Mouse (Mus musculus) telencephalon, adult 2 months (tissue): ENCODE results near the gene Asic3.
A peak's percentile ranks its signal among the peaks of the same experiment; 100 is the strongest.

Source experiments
- DNase-seq: peaks from one replicate; pipeline ENCODE4 v3.0.0-alpha.2; 2011; ENCODE audit warnings: low read depth, low spot score

Gene Asic3

DNA sequence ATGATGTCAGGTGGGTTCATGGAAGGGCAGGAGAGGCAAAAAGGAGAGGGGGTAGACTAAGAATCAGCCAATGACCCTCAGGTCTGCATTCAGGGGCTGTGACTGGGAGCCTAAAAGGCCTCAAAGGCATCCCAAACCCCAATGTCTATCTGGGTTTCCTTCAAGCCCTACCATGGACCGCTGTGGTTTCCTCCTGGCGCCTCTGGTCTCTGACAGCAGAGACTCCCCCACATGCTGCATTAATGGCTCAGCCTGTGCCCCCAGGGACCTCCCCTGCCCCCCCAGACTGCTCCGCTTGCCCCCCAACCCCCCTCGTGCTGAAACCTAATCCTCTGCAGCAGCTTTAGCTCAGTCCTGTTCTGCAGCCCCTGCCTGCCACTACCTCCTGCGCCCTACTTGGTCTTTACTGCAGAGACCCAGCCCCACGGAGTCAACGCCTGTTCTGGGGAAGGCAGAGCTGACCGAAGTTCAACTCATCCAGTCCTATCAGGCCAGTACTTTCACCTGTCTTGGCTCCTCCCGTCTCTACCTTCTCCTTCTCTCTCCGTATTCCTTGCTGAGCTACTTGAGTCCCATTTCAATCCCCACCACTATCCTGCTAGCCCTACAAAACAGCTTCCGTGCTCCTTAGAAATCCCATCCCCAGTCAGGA is at the start of gene Asic3:
TSS of gene Asic3 (plus strand) at position 351 of the 652 bp plus-strand sequence.
- no peak for DNase-seq

GRCm38 (mm10) chr5:24363467-24363866 is 49.7 kb upstream of the Asic3 start:
- no peak for DNase-seq

- no peak for DNase-seq
Measured at GRCm38 (mm10) chr5:24364061-24364460, 49.1 kb upstream of the Asic3 start.

GRCm38 (mm10) chr5:24364508-24364907 is 48.7 kb upstream of the Asic3 start, which contains the start of gene Nos3:
Gene Nos3 (plus strand): TSS chr5:24364810.
- DNase-seq = no peak

- DNase-seq = no peak
Measured at GRCm38 (mm10) chr5:24364963-24365362, 48.2 kb upstream of the Asic3 start.

DNA sequence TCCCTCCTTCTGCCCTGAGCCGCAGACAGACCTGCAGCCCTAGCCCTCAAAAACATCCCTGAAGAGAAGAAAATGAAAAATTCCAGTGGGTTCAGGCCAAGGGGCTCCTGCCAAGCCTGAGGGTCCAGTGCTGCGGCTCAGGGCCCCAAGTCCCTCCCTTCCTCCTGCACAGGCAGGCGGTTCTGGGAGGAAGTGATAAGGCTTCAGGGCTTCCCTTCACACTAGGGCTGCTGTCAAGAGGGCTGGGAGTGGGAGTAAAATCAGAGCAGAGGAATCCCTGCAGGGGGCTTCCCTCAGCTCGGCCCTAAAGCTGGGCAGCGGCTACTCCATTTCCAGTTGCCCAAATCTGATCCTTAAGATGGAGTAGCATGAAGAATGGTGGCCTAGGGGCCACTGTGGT is 47.7 kb upstream of the Asic3 start:
- DNase-seq = no peak

GRCm38 (mm10) chr5:24366426-24366825 is 46.8 kb upstream of the Asic3 start:
- DNase-seq = no peak

- no peak for DNase-seq
Measured at GRCm38 (mm10) chr5:24369767-24370166, 43.4 kb upstream of the Asic3 start.

- DNase-seq = no peak
Measured at GRCm38 (mm10) chr5:24373807-24374206, 39.4 kb upstream of the Asic3 start.

DNA sequence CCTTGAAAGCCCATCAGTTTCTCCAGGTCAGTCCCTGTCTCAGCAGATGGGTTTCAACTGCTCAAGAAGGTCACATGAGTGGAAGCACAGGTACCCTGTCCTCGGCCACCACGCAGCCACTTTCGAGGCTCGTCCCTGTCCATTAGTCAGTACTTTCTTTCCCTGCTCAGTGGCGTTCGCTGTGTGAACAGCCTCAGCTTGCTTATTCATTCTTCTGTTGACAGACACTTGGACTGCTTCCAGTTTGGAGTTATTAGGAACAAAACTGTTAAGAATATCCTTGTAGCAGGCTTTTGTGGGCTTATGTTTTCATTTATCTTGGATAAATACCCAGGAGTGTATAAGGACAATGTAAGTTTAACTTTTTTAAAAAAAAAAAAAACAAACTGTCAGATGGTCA is 39.0 kb upstream of the Asic3 start:
- DNase-seq = no peak

GRCm38 (mm10) chr5:24374666-24375328 is 38.4 kb upstream of the Asic3 start:
- no peak for DNase-seq

DNA sequence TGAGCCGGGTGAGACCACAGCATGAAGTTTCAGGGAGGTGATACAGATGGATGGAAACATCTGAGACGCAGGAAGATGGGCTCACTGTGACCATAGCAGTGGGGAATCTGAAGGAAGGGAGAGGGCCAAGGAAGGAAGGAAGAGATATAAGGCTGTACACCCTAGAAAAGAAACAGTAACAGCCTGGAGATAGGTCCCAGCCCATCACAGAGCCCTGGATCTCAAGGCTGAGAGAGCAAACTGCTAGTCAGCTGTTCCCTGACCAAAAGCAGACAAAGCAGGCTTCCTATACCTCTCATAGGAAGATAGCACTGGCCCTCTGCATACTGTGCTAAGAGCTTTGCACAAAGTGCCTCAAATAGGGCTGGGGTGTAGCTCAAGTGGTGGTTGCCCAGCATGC is 34.5 kb upstream of the Asic3 start:
- DNase-seq = no peak

DNA sequence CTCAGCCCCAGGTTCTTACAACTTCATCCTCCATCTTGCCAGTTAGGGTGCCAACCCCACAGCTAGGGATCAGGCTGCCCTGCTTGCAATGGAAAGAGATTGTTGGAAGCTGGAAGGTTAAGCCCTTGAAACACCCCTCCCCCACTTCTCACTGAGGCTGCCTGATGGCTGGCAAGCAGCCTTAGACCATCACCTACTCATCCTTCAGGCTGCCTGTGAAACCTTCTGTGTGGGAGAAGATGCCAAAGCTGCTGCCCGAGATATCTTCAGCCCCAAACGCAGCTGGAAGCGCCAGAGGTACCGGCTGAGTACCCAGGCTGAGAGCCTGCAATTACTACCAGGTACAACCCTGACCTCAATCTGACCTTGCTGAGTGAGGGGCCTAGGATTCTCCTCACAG is 33.7 kb upstream of the Asic3 start:
- DNase-seq = no peak

DNA sequence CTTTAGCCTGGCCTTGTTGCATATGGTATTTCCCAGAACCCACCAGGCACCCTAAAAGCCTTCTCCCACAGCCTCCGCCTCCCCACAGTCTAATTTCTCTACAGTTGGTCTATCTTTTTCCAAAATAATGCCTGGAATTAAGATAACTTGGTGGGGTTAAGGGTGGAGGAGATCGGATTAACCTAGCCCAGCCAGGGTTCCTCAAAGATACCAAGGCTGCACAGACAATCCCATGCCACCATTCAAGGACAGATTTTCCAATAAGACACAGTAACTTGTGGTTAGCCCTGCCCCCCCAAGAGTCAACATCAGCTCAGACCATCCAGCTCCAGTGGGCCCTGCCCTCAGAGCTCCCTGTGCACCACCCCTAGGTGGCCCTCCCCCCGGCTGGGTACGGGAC is 32.7 kb upstream of the Asic3 start:
- DNase-seq = no peak

DNA sequence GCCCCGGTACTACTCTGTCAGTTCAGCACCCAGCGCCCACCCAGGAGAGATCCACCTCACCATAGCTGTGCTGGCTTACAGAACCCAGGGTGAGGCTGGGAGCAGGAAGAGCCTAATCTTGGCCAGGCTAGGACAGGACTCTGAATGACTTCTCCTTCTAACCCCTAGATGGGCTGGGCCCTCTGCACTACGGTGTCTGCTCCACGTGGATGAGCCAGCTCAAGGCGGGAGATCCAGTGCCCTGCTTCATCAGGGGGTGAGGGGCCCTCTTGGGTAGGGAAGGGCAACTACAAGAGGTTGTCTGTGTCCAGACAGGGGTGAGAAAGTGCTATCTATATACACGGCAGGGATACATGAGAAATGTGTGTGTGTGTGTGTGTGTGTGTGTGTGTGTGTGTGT is 31.7 kb upstream of the Asic3 start:
- no peak for DNase-seq

GRCm38 (mm10) chr5:24381988-24382387 is 31.2 kb upstream of the Asic3 start:
- DNase-seq = no peak

DNA sequence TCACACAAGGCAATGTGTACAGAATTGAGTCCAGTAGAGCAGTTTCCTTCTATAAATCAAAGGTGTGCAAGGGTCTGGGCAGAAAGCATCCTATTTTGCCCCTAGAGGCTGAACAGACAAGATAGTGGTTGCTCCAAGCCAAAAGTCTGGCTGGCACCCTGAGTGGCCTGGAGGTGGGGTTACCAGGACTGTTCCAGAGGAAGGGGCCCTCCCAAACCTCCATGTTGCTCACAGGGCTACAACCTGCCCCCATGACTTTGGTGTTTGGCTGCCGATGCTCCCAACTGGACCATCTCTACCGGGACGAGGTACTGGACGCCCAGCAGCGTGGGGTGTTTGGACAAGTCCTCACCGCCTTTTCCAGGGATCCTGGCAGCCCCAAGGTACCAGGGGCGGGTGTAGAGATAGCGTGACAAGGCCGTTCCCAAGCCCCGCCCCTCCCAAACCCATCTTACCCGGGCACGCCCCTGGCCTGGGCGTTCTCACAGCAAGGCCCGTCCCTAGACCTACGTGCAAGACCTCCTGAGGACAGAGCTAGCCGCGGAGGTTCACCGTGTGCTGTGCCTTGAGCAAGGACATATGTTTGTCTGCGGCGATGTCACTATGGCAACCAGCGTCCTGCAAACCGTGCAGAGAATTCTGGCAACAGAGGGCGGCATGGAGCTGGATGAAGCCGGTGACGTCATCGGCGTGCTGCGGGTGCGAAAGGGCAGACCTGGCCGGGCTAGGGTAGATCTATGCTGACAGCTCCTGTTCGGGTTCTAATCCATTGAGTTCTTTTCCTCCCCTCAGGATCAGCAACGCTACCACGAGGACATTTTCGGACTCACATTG is 29.9 kb upstream of the Asic3 start:
- DNase-seq = peak; percentile 88

DNA sequence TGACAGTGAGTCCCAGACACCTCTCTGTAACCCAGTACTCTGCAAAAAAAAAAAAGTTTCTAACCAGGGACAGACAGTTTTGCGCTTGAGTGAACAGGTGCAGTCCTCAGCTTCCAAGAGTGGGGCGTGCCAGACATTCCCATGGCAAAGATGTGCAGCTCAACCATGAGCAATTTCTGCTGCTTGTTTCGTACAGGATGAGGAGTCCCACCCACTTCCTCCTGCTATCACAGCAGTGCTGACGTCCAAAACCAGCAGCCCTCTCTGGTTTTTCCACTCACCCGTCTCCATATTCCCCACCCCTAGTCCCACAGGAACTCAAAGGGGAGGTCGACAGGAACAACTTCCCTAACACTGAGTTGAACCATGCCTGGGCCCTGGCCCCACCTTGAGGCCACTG is 28.8 kb upstream of the Asic3 start:
- DNase-seq = peak; percentile 62

DNA sequence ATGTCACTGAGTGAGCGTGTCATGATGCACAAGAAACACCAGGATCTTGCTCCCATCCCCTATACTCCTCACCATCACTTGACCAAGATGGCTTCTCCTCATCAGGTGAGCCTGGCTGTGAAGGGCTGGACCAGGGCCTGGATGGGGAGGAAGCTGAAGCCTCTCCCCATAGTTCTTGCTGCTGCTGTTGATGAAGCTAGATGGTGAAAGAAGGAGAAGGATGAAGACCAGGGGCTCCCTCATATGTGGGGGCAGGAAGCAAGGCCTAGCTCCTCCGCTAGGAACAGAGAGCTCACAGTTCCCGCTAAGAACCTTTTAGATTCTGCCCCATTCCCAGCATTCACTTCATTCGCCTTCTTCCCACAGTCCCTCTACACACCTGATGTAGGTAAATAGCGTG is 27.8 kb upstream of the Asic3 start:
- no peak for DNase-seq

GRCm38 (mm10) chr5:24385887-24386550 is 27.2 kb upstream of the Asic3 start:
- no peak for DNase-seq

- no peak for DNase-seq
Measured at GRCm38 (mm10) chr5:24387264-24388241, 25.6 kb upstream of the Asic3 start.
